Mouse (Mus musculus): Measurements from ENCODE around the gene Pmm1. TPM values are rescaled to one million over a fixed set of nuclear protein-coding genes. Genes with fewer than 3 reads are reported as not detected.
"Not testable (repeated sequence)": the region's sequence is repeated elsewhere in the genome, so short reads cannot be mapped to it uniquely, and the experiment has no call there.

The Pmm1 gene
- total RNA-seq, 2 experiments from 2014 or later = 24.8 to 26.0 TPM

- intact Hi-C loops (cut with DNase I) = no loop called here
Measured at GRCm38 (mm10) chr15:81933986-81934385, 26.7 kb downstream of the Pmm1 start.

GRCm38 (mm10) chr15:81932951-81933470, 27.7 kb downstream of the Pmm1 start:
- intact Hi-C loops (cut with DNase I) = no loop called here
- no peak for DNase-seq

More at GRCm38 (mm10) chr15:81933986-81934385, 26.7 kb downstream of the Pmm1 start:
- DNase-seq = no peak

GRCm38 (mm10) chr15:81928277-81928676, 32.5 kb downstream of the Pmm1 start:
- intact Hi-C loops (cut with DNase I) = no loop called here
- DNase-seq = peak; percentile 33 to 45

GRCm38 (mm10) chr15:81927741-81928140, 33.0 kb downstream of the Pmm1 start:
- intact Hi-C loops (cut with DNase I) = loop anchor here (2.0 kb wide), 1 partner anchor 33 kb away; the partner anchor contains the start of gene Pmm1
- no peak for DNase-seq

- no peak for DNase-seq
- intact Hi-C loops (cut with DNase I) = loop anchor here (2.0 kb wide), 1 partner anchor 34 kb away; the partner anchor contains the start of gene Pmm1
Measured at GRCm38 (mm10) chr15:81926446-81926822, 34.3 kb downstream of the Pmm1 start.

GRCm38 (mm10) chr15:81925760-81926445, 34.8 kb downstream of the Pmm1 start, which contains the start of gene Polr3h:
Gene Polr3h, minus strand, starts transcription at chr15:81926240.
- intact Hi-C loops (cut with DNase I) = loop anchor here (2.0 kb wide), 1 partner anchor 35 kb away; the partner anchor contains the start of gene Pmm1
- peak; percentile 88 to 92 for DNase-seq

- no peak for DNase-seq
- intact Hi-C loops (cut with DNase I) = no loop called here
Measured at GRCm38 (mm10) chr15:81924933-81925332, 35.8 kb downstream of the Pmm1 start.

DNA sequence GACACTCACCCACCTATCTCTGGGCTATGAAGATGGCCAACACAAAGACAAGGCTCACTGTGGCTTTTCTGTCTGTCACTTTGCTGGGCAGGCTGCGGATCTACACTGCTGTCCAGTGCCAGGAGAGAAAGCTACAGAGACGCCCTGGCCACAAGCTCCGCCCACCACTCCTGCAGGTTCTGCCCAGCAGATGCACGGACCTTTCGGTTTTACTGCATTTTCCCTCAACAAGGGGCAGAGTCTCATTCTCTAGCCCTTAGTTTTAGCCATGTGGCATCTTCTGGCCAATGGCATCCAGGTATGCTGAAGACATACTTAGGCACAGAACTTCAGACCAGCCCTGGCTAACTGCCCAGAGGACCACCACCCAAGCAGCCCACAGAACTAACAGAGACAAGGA, 39.5 kb downstream of the Pmm1 start:
- no peak for DNase-seq
- intact Hi-C loops (cut with DNase I) = no loop called here

GRCm38 (mm10) chr15:81920546-81921217, 40.0 kb downstream of the Pmm1 start:
- intact Hi-C loops (cut with DNase I) = no loop called here
- DNase-seq = no peak

DNA sequence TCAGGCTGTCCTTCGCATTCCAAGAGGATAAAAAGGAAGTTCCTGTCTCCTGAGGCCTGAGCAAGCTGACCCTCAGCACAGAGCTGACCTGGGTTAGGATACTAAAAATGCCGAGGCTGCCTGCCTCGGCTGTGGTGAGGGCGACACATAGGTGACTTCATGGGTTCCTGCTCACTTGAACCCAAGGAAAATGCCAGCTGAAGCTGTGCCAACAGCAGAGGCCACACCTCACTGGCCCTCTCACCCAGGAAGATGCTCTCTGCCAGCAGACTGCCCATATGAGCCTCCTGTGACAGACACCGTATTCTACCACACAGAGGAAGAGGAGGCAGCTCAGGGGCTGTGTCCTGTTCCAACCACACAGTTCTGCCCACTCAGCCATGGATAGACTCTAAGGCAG, 41.7 kb downstream of the Pmm1 start:
- intact Hi-C loops (cut with DNase I) = loop anchor here (5.0 kb wide), 1 partner anchor 182 kb away; no protein-coding TSS in a partner anchor
- no peak for DNase-seq

GRCm38 (mm10) chr15:81917621-81918463, 42.9 kb downstream of the Pmm1 start:
- intact Hi-C loops (cut with DNase I) = loop anchor here (1.0 to 5.0 kb wide), 2 partner anchors 87 to 181 kb away; no protein-coding TSS in a partner anchor
- DNase-seq = peak; percentile 75 to 80

GRCm38 (mm10) chr15:81917201-81917600, 43.5 kb downstream of the Pmm1 start:
- intact Hi-C loops (cut with DNase I) = loop anchor here (1.0 to 5.0 kb wide), 2 partner anchors 86 to 180 kb away; no protein-coding TSS in a partner anchor
- DNase-seq = no peak

DNA sequence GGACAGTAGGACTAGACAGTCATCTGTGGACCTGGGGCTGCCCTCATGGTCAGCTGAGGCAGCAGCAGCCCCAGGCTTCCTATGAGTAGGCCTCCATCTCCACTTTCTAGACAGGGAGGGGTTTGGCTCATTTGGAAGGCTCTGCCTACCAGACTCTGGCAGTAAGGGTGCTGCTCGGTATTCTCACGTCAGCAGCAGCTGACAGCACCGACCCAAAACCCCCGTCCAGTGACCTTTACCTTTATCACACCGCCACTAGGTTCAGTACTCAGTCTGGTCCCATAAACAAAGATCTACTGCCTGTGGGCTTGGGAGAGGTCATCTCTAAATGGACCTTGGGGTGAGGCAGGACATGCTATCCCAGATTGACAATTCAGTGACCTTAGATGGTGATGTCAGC, 45.1 kb downstream of the Pmm1 start:
- intact Hi-C loops (cut with DNase I) = loop anchor here (5.0 kb wide), 1 partner anchor 178 kb away; no protein-coding TSS in a partner anchor

GRCm38 (mm10) chr15:81914668-81915067, 46.1 kb downstream of the Pmm1 start:
- intact Hi-C loops (cut with DNase I) = loop anchor here (5.0 kb wide), 1 partner anchor 177 kb away; no protein-coding TSS in a partner anchor
- DNase-seq = no peak

More for the DNA sequence above, 45.1 kb downstream of the Pmm1 start:
- DNase-seq = no peak

- no peak for DNase-seq
- intact Hi-C loops (cut with DNase I) = no loop called here
Measured at GRCm38 (mm10) chr15:81912498-81912897, 48.2 kb downstream of the Pmm1 start.

- intact Hi-C loops (cut with DNase I); DNase-seq: not testable (repeated sequence)
Measured at GRCm38 (mm10) chr15:81908767-81909166, 52.0 kb downstream of the Pmm1 start.

- no peak for DNase-seq
- intact Hi-C loops (cut with DNase I) = no loop called here
Measured at GRCm38 (mm10) chr15:81907953-81908352, 52.8 kb downstream of the Pmm1 start.

DNA sequence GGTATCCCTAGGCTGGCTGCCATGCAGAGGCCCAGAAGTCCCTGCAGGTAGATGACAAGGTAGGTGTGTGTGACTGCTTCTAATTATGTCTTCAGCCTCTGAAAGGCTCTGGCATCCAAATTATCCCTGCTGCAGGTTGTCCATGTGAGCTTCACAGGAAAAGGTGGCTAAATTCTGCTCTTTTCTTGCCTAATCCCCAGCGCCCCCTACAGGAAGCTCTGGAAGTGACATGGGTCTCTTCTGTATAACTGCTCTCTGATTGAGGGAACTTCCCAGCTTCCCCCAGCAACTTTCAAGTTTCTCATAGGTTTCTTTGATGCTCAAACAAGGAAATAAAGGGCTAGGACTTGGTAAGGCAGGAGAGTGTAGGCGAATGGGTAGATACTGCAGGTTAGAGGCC, 55.8 kb downstream of the Pmm1 start:
- peak; percentile 64 to 80 for DNase-seq
- intact Hi-C loops (cut with DNase I) = loop anchor here (1.0 kb wide), 1 partner anchor 74 kb away; no protein-coding TSS in a partner anchor

Data from heart, postnatal 36 days (tissue).